Mouse (Mus musculus) left cerebral cortex, adult 8-10 months (tissue): ENCODE measurements around the gene Ube4b. TPM values are rescaled to one million over a fixed set of nuclear protein-coding genes. Genes with fewer than 3 reads are reported as not detected.
"Not testable (repeated sequence)": the region's sequence is repeated elsewhere in the genome, so short reads cannot be mapped to it uniquely, and the experiment has no call there.

Source experiments
- DNase-seq, 2 experiments: peaks; one replicate each; pipeline ENCODE4 v3.0.0; 2022; ENCODE audit warnings: low spot score in 2 of 2
- total RNA-seq, 4 experiments: library from RNA; stranded (reverse); gene quantifications; 2 replicates each; pipeline ENCODE4 v1.2.4; 2022

Ube4b gene
- total RNA-seq: 100 to 1,000 TPM; 106 to 111 (median 107) TPM

- peak; percentile 83 to 99 for DNase-seq
Observed at GRCm38 (mm10) chr4:149426325-149427199, at the start of gene Ube4b. Gene Ube4b (minus strand): TSS chr4:149426749.

GRCm38 (mm10) chr4:149475096-149475495, 48.5 kb upstream of the Ube4b start:
- no peak for DNase-seq

- DNase-seq: no peak
Observed at GRCm38 (mm10) chr4:149469557-149469956, 43.0 kb upstream of the Ube4b start.

- DNase-seq: no peak
Observed at GRCm38 (mm10) chr4:149463435-149463950, 36.9 kb upstream of the Ube4b start.

- no peak for DNase-seq
Observed at GRCm38 (mm10) chr4:149462305-149462971, 35.9 kb upstream of the Ube4b start.

- no peak for DNase-seq
Observed at GRCm38 (mm10) chr4:149461579-149462304, 35.2 kb upstream of the Ube4b start.

- not testable (repeated sequence) for DNase-seq
Observed at GRCm38 (mm10) chr4:149460475-149460874, 33.9 kb upstream of the Ube4b start.

- DNase-seq: no peak
Observed at GRCm38 (mm10) chr4:149459425-149459824, 32.9 kb upstream of the Ube4b start.

- no peak for DNase-seq
Observed at GRCm38 (mm10) chr4:149458526-149458925, 32.0 kb upstream of the Ube4b start.

- DNase-seq: no peak
Observed at GRCm38 (mm10) chr4:149457831-149458430, 31.4 kb upstream of the Ube4b start.

GRCm38 (mm10) chr4:149457163-149457562, 30.6 kb upstream of the Ube4b start:
- not testable (repeated sequence) for DNase-seq

- DNase-seq: no peak
Observed at GRCm38 (mm10) chr4:149454879-149455278, 28.3 kb upstream of the Ube4b start, which contains the start of gene Rbp7. Gene Rbp7 (minus strand): TSS chr4:149454978.

- no peak for DNase-seq
Observed at GRCm38 (mm10) chr4:149454263-149454662, 27.7 kb upstream of the Ube4b start.

- DNase-seq: no peak
Observed at GRCm38 (mm10) chr4:149453656-149454055, 27.1 kb upstream of the Ube4b start.

- DNase-seq: no peak
Observed at GRCm38 (mm10) chr4:149450636-149451035, 24.1 kb upstream of the Ube4b start.

- no peak for DNase-seq
Observed at GRCm38 (mm10) chr4:149446309-149446708, 19.8 kb upstream of the Ube4b start.

GRCm38 (mm10) chr4:149445868-149446267, 19.3 kb upstream of the Ube4b start:
- peak in 1 of 2 experiments; percentile 40 for DNase-seq

GRCm38 (mm10) chr4:149444964-149445701, 18.6 kb upstream of the Ube4b start:
- peak; percentile 67 to 81 for DNase-seq

- DNase-seq: no peak
Observed at GRCm38 (mm10) chr4:149444465-149444864, 17.9 kb upstream of the Ube4b start.

- DNase-seq: no peak
Observed at GRCm38 (mm10) chr4:149442436-149442835, 15.9 kb upstream of the Ube4b start.
